Mouse (Mus musculus) layer of hippocampus, postnatal 36 days (tissue): ENCODE measurements at regions not wholly inside any gene's neighbourhood (a gene's known extent, or its start where the extent isn't known, plus 50 kb on each side); places are given as distances from the start of the nearest gene placed in this dataset.

ENCODE experiments used
- DNase-seq, 2 experiments: peaks; one replicate each; pipeline ENCODE4 v3.0.0; 2022

- DNase-seq, result no peak
These were observed 312.2 kb downstream of the Plpp3 start for GRCm38 (mm10) chr4:105469300-105469821.

GRCm38 (mm10) chr4:105474765-105475560 is 314.7 kb upstream of the Gm12728 start:
- peak; percentile 31 to 39 for DNase-seq

- no peak for DNase-seq
These were observed 313.3 kb upstream of the Gm12728 start for GRCm38 (mm10) chr4:105476332-105476731.

GRCm38 (mm10) chr4:105486376-105486775 is 303.3 kb upstream of the Gm12728 start:
- DNase-seq, result no peak

GRCm38 (mm10) chr4:105496176-105496575 is 293.5 kb upstream of the Gm12728 start:
- no peak for DNase-seq

GRCm38 (mm10) chr4:105506190-105506589 is 283.5 kb upstream of the Gm12728 start:
- no peak for DNase-seq

- DNase-seq, result no peak
These were observed 282.4 kb upstream of the Gm12728 start for GRCm38 (mm10) chr4:105507221-105507620.

GRCm38 (mm10) chr4:105509091-105509490 is 280.6 kb upstream of the Gm12728 start:
- DNase-seq, result no peak

GRCm38 (mm10) chr4:105510406-105510805 is 279.3 kb upstream of the Gm12728 start:
- no peak for DNase-seq

- no peak for DNase-seq
These were observed 264.5 kb upstream of the Gm12728 start for GRCm38 (mm10) chr4:105525135-105525534.

GRCm38 (mm10) chr4:105526755-105527154 is 262.9 kb upstream of the Gm12728 start:
- DNase-seq, result no peak

- no peak for DNase-seq
These were observed 262.4 kb upstream of the Gm12728 start for GRCm38 (mm10) chr4:105527316-105527715.

GRCm38 (mm10) chr4:105531651-105532425 is 257.8 kb upstream of the Gm12728 start:
- no peak for DNase-seq

- DNase-seq, result no peak
These were observed 254.2 kb upstream of the Gm12728 start for GRCm38 (mm10) chr4:105535451-105535850.

- no peak for DNase-seq
These were observed 244.2 kb upstream of the Gm12728 start for GRCm38 (mm10) chr4:105545486-105545885.

- no peak for DNase-seq
These were observed 239.8 kb upstream of the Gm12728 start for GRCm38 (mm10) chr4:105549744-105550440.

GRCm38 (mm10) chr4:105551966-105552685 is 237.5 kb upstream of the Gm12728 start:
- no peak for DNase-seq

- DNase-seq, result no peak
These were observed 234.7 kb upstream of the Gm12728 start for GRCm38 (mm10) chr4:105554994-105555393.

GRCm38 (mm10) chr4:105555941-105556340 is 233.7 kb upstream of the Gm12728 start:
- DNase-seq, result peak in 1 of 2 experiments; percentile 9

- DNase-seq, result no peak
These were observed 232.3 kb upstream of the Gm12728 start for GRCm38 (mm10) chr4:105557396-105557795.

- no peak for DNase-seq
These were observed 229.6 kb upstream of the Gm12728 start for GRCm38 (mm10) chr4:105560055-105560454.

GRCm38 (mm10) chr4:105560781-105561180 is 228.9 kb upstream of the Gm12728 start:
- no peak for DNase-seq
